Mouse (Mus musculus) mouse trophoblast stem cell (cell line): ENCODE data around the gene Lep.

Experiments
- in situ Hi-C, 2 experiments: fragments of 300-500 bp; cut with MseI, MboI; formaldehyde crosslinking; loops; 2 replicates in 1 of 2; 3 replicates in 1 of 2; pipeline ENCODE4 v1.15.1; 2025

Lep gene

GRCm38 (mm10) chr6:29115756-29116155, 55.7 kb downstream of the Lep start:
- in situ Hi-C loops: no loop called here

GRCm38 (mm10) chr6:29117417-29118104, 57.5 kb downstream of the Lep start:
- in situ Hi-C loops: no loop called here

GRCm38 (mm10) chr6:29118231-29118630, 58.2 kb downstream of the Lep start:
- in situ Hi-C loops: no loop called here

- in situ Hi-C loops: no loop called here
Measured at GRCm38 (mm10) chr6:29118963-29119362, 58.9 kb downstream of the Lep start.

- in situ Hi-C loops: no loop called here
Measured at GRCm38 (mm10) chr6:29119990-29120389, 60.0 kb downstream of the Lep start.
